Mouse (Mus musculus): Measurements from ENCODE around the gene L3mbtl2. TPM values are rescaled to one million over a fixed set of nuclear protein-coding genes. Genes with fewer than 3 reads are reported as not detected.

Gene L3mbtl2
- 23.1 and 26.3 TPM in 2 replicates for polyA plus RNA-seq (2015; fragmentation: Nextera tagmentation; extraction: Ambion mirVana)

- H3K4me2 ChIP-seq: peak within 1 kb of the TSS; percentile 78
- H3K9ac ChIP-seq: peak within 1 kb of the TSS; percentile 68
- no peaks in the 10 kb centered on the region for H3K9me3 ChIP-seq (replicated peaks)
- peak within 1 kb of the TSS; percentile 60 for H3K4me3 ChIP-seq (replicated peaks)
- ATAC-seq (replicated peaks; ENCODE audit: low FRiP score): peak; percentile 98
- WGBS: under 1% methylated on average over 55 of the region's 55 CpGs
- peaks cover 22% of the 10 kb centered on the region for H3K36me3 ChIP-seq
- no peaks in the 10 kb centered on the region for H3K27me3 ChIP-seq
- peaks cover 8% of the 10 kb centered on the region for H3K4me1 ChIP-seq
- H3K27ac ChIP-seq: no peak within 1 kb of the TSS; the same call in 1 of the 2 replicates
These were observed at the start of gene L3mbtl2 for GRCm38 (mm10) chr15:81663697-81664561. Gene L3mbtl2, plus strand, starts transcription at chr15:81663889.

- H3K27me3 ChIP-seq: no peaks in the 10 kb centered on the region
- no peak overlapping the region for H3K9ac ChIP-seq
- H3K4me3 ChIP-seq (replicated peaks): no peak overlapping the region
- no peak for ATAC-seq (replicated peaks; ENCODE audit: low FRiP score)
- no peaks in the 10 kb centered on the region for H3K4me1 ChIP-seq
- no peak overlapping the region for H3K27ac ChIP-seq
- peaks cover 77% of the 10 kb centered on the region for H3K36me3 ChIP-seq
- no peak overlapping the region for H3K4me2 ChIP-seq
- no peaks in the 10 kb centered on the region for H3K9me3 ChIP-seq (replicated peaks)
- 93% methylated on average over 8 of the region's 8 CpGs for WGBS
These were observed 13.9 kb upstream of the L3mbtl2 start for GRCm38 (mm10) chr15:81649516-81650455.

- H3K27ac ChIP-seq: no peak overlapping the region
- no peak overlapping the region for H3K9ac ChIP-seq
- H3K36me3 ChIP-seq: peaks cover 69% of the 10 kb centered on the region
- ATAC-seq (replicated peaks; ENCODE audit: low FRiP score): no peak
- no peak overlapping the region for H3K4me2 ChIP-seq
- WGBS: 90% methylated on average over 7 of the region's 7 CpGs
- H3K27me3 ChIP-seq: no peaks in the 10 kb centered on the region
- no peaks in the 10 kb centered on the region for H3K9me3 ChIP-seq (replicated peaks)
- no peak overlapping the region for H3K4me3 ChIP-seq (replicated peaks)
- H3K4me1 ChIP-seq: no peaks in the 10 kb centered on the region
These were observed 13.1 kb upstream of the L3mbtl2 start for GRCm38 (mm10) chr15:81650636-81651035.

- no peak for ATAC-seq (replicated peaks; ENCODE audit: low FRiP score)
These were observed 2.0 kb upstream of the L3mbtl2 start for GRCm38 (mm10) chr15:81661701-81662100.

GRCm38 (mm10) chr15:81663281-81663680 is 408 bp upstream of the L3mbtl2 start:
- Histone ChIP-seq H3K4me2 (peak overlapping the region; percentile 78), H3K9ac (no peak overlapping the region), H3K27me3 (no peaks in the 10 kb centered on the region), H3K36me3 (peaks cover 15% of the 10 kb centered on the region), H3K4me1 (peaks cover 8% of the 10 kb centered on the region), H3K27ac (no peak overlapping the region), H3K4me3 (replicated peaks) (peak overlapping the region; percentile 60), H3K9me3 (replicated peaks) (no peaks in the 10 kb centered on the region)
- WGBS: 65% methylated on average over 10 of the region's 10 CpGs
- ATAC-seq (replicated peaks; ENCODE audit: low FRiP score): no peak

More at GRCm38 (mm10) chr15:81661701-81662100, 2.0 kb upstream of the L3mbtl2 start:
- no peaks in the 10 kb centered on the region for H3K27me3 ChIP-seq
- peaks cover 8% of the 10 kb centered on the region for H3K4me1 ChIP-seq
- H3K36me3 ChIP-seq: no peaks in the 10 kb centered on the region
- no peak overlapping the region for H3K27ac ChIP-seq
- 98% methylated on average over 2 of the region's 2 CpGs for WGBS
- no peak overlapping the region for H3K4me3 ChIP-seq (replicated peaks)
- H3K9ac ChIP-seq: no peak overlapping the region
- H3K9me3 ChIP-seq (replicated peaks): no peaks in the 10 kb centered on the region
- H3K4me2 ChIP-seq: no peak overlapping the region

- no peak for ATAC-seq (replicated peaks; ENCODE audit: low FRiP score)
- no peak overlapping the region for H3K27ac ChIP-seq
- 87% methylated on average over 10 of the region's 10 CpGs for WGBS
- H3K4me3 ChIP-seq (replicated peaks): no peak overlapping the region
- no peak overlapping the region for H3K9ac ChIP-seq
- no peaks in the 10 kb centered on the region for H3K9me3 ChIP-seq (replicated peaks)
- H3K4me1 ChIP-seq: peaks cover 8% of the 10 kb centered on the region
- no peaks in the 10 kb centered on the region for H3K27me3 ChIP-seq
- H3K4me2 ChIP-seq: no peak overlapping the region
- H3K36me3 ChIP-seq: peaks cover 45% of the 10 kb centered on the region
These were observed 3.3 kb downstream of the L3mbtl2 start for GRCm38 (mm10) chr15:81666957-81667356.

GRCm38 (mm10) chr15:81670231-81670640 is 6.5 kb downstream of the L3mbtl2 start:
- ATAC-seq (replicated peaks; ENCODE audit: low FRiP score): peak; percentile 52
- no peak overlapping the region for H3K9ac ChIP-seq
- no peak overlapping the region for H3K4me2 ChIP-seq
- H3K27ac ChIP-seq: no peak overlapping the region
- H3K27me3 ChIP-seq: no peaks in the 10 kb centered on the region
- WGBS: 64% methylated on average over 4 of the region's 4 CpGs
- peaks cover 67% of the 10 kb centered on the region for H3K36me3 ChIP-seq
- H3K9me3 ChIP-seq (replicated peaks): no peaks in the 10 kb centered on the region
- no peaks in the 10 kb centered on the region; the same call in 1 of the 2 replicates for H3K4me1 ChIP-seq
- H3K4me3 ChIP-seq (replicated peaks): no peak overlapping the region

GRCm38 (mm10) chr15:81676637-81677036 is 12.9 kb downstream of the L3mbtl2 start:
- Histone ChIP-seq H3K9ac (no peak overlapping the region), H3K4me3 (replicated peaks) (no peak overlapping the region), H3K36me3 (peaks cover 73% of the 10 kb centered on the region), H3K9me3 (replicated peaks) (no peaks in the 10 kb centered on the region), H3K4me1 (no peaks in the 10 kb centered on the region), H3K4me2 (no peak overlapping the region), H3K27me3 (no peaks in the 10 kb centered on the region), H3K27ac (no peak overlapping the region)
- WGBS: 84% methylated on average over 3 of the region's 3 CpGs
- no peak for ATAC-seq (replicated peaks; ENCODE audit: low FRiP score)

- WGBS: 91% methylated on average over 4 of the region's 4 CpGs
- Histone ChIP-seq H3K4me3 (replicated peaks) (no peak overlapping the region), H3K9me3 (replicated peaks) (no peaks in the 10 kb centered on the region), H3K27ac (no peak overlapping the region), H3K4me1 (no peaks in the 10 kb centered on the region), H3K4me2 (no peak overlapping the region), H3K36me3 (peaks cover 87% of the 10 kb centered on the region), H3K27me3 (no peaks in the 10 kb centered on the region), H3K9ac (no peak overlapping the region)
- no peak for ATAC-seq (replicated peaks; ENCODE audit: low FRiP score)
These were observed 16.7 kb downstream of the L3mbtl2 start for GRCm38 (mm10) chr15:81680301-81680805.

GRCm38 (mm10) chr15:81693366-81693966 is 29.8 kb downstream of the L3mbtl2 start:
- Histone ChIP-seq H3K9ac (peak overlapping the region; percentile 66), H3K9me3 (replicated peaks) (no peaks in the 10 kb centered on the region), H3K4me3 (replicated peaks) (peak overlapping the region; percentile 59), H3K4me2 (peak overlapping the region; percentile 98), H3K36me3 (peaks cover 7% of the 10 kb centered on the region; the same call in 1 of the 2 replicates), H3K4me1 (peaks cover 27% of the 10 kb centered on the region), H3K27me3 (peaks cover 53% of the 10 kb centered on the region), H3K27ac (no peak overlapping the region)
- 3% methylated on average over 41 of the region's 41 CpGs for WGBS
- peak; percentile 18; the same call in 1 of the 2 replicates for ATAC-seq (replicated peaks; ENCODE audit: low FRiP score)
